ENCODE assay signal across 9 mouse cellular contexts in the genomic region with DNA sequence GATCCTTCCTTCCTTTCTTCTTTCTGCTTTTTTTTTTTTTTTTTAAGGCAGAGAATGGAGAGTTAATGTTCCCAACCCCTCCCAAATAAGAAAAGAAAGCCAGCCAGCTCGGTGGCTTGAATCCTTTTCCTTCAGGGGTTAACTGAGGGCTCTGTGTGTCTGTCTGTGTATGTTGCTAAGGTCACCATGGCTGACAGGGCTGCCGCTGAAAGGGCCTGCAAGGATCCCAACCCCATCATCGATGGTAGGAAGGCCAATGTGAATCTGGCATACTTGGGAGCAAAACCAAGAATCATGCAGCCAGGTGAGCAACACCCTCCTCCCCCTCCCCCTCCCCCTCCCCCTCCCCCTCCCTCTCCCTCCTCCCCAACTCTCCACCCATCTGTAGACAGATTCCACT. TPM values are rescaled to one million over a fixed set of nuclear protein-coding genes. Genes with fewer than 3 reads are reported as not detected.
DNase-seq lines count a peak whose midpoint lies in the region; ATAC-seq and TF ChIP-seq lines count a peak whose summit lies in the region.
"Had no signal": no experiment of that assay in that cellular context is flagged by ENCODE, and none has a peak within 500 bp of the region (broad histone marks: within the 10 kb centered on the region; RNA-seq: fewer than 3 reads in every experiment).

No protein-coding gene starts in this region.

- peak overlapping the region; percentile 97; the same call in 1 of the 2 replicates for H3K4me2 ChIP-seq in lung, embryonic 16.5 days (ENCODE audit: low read depth, low read length)
- H3K4me2 ChIP-seq in forebrain, embryonic 14.5 days (ENCODE audit: low read length), result peak overlapping the region; percentile 94
- peak overlapping the region; percentile 93; the same call in 1 of the 2 replicates for H3K4me2 ChIP-seq in intestine, embryonic 16.5 days (ENCODE audit: low read depth, low read length)
- no peak overlapping the region for H3K4me2 ChIP-seq in liver, embryonic 11.5 days

- no peak for TF ChIP-seq POLR2A in small intestine, adult 2 months (IDR thresholded peaks at IDR 0.05; ENCODE audit: low read depth, low read length)

- no peaks in the 10 kb centered on the region; the same call in 1 of the 2 replicates for H3K27me3 ChIP-seq in lung, embryonic 16.5 days (ENCODE audit: control insufficient read depth, insufficient read depth, low read depth, low read length)
- no peaks in the 10 kb centered on the region for H3K27me3 ChIP-seq in forebrain, embryonic 14.5 days (replicated peaks; ENCODE audit: control insufficient read depth, insufficient read depth, low read length)
- H3K27me3 ChIP-seq in intestine, embryonic 16.5 days (replicated peaks; ENCODE audit: control insufficient read depth, insufficient read depth, low read length), result no peaks in the 10 kb centered on the region
- H3K27me3 ChIP-seq in small intestine, adult 2 months (ENCODE audit: control insufficient read depth, insufficient read depth, low read length), result peaks cover 22% of the 10 kb centered on the region
- H3K27me3 ChIP-seq in liver, embryonic 11.5 days (replicated peaks; ENCODE audit: control insufficient read depth, insufficient read depth, low read length), result peaks cover 28% of the 10 kb centered on the region

- no peaks in the 10 kb centered on the region for H3K9me3 ChIP-seq in lung, embryonic 16.5 days (ENCODE audit: control insufficient read depth, low read length)
- H3K9me3 ChIP-seq in forebrain, embryonic 14.5 days (replicated peaks; ENCODE audit: control insufficient read depth, low read length), result no peaks in the 10 kb centered on the region
- H3K9me3 ChIP-seq in intestine, embryonic 16.5 days (ENCODE audit: control insufficient read depth, low read length), result no peaks in the 10 kb centered on the region
- no peaks in the 10 kb centered on the region for H3K9me3 ChIP-seq in liver, embryonic 11.5 days (ENCODE audit: control insufficient read depth, low read length)

- no peak for DNase-seq in lung, adult 18-20 months
- DNase-seq in forebrain, embryonic 14.5 days (ENCODE audit: low spot score), result no peak
- no peak for DNase-seq in liver, embryonic 11.5 days (ENCODE audit: low spot score)
- no peak for DNase-seq in layer of hippocampus, adult 18-20 months (ENCODE audit: low spot score in 2 of 2)
- no peak for DNase-seq in right cerebral cortex, postnatal 14 days
- DNase-seq: kidney, postnatal 36 days had no signal

- H3K9ac ChIP-seq in lung, embryonic 16.5 days (ENCODE audit: low read length), result no peak overlapping the region
- H3K9ac ChIP-seq in forebrain, embryonic 14.5 days (ENCODE audit: low read length), result peak overlapping the region; percentile 81
- peak overlapping the region; percentile 68; the same call in 1 of the 2 replicates for H3K9ac ChIP-seq in intestine, embryonic 16.5 days (ENCODE audit: low read depth, low read length)
- no peak overlapping the region for H3K9ac ChIP-seq in liver, embryonic 11.5 days (ENCODE audit: low read depth, low read length)

- no peak overlapping the region for H3K27ac ChIP-seq in lung, embryonic 16.5 days (ENCODE audit: low read length)
- no peak overlapping the region for H3K27ac ChIP-seq in forebrain, embryonic 14.5 days (ENCODE audit: low read depth, low read length)
- H3K27ac ChIP-seq in intestine, embryonic 16.5 days (ENCODE audit: low read length), result no peak overlapping the region
- no peak overlapping the region for H3K27ac ChIP-seq in small intestine, adult 2 months (ENCODE audit: insufficient read depth, low read depth, low read length)
- no peak overlapping the region for H3K27ac ChIP-seq in liver, embryonic 11.5 days (ENCODE audit: low read depth, low read length)

- ATAC-seq in lung, embryonic 16.5 days (ENCODE audit: low read depth), result no peak
- ATAC-seq in forebrain, embryonic 14.5 days, result no peak
- no peak for ATAC-seq in intestine, embryonic 16.5 days
- ATAC-seq in liver, embryonic 11.5 days (replicated peaks; ENCODE audit: low FRiP score), result no peak

- peak overlapping the region; percentile 71 for H3K4me3 ChIP-seq in lung, embryonic 16.5 days (ENCODE audit: low read length)
- peak overlapping the region; percentile 59 for H3K4me3 ChIP-seq in forebrain, embryonic 14.5 days (ENCODE audit: low read depth, low read length)
- H3K4me3 ChIP-seq in intestine, embryonic 16.5 days (ENCODE audit: low read length), result peak overlapping the region; percentile 59
- H3K4me3 ChIP-seq in small intestine, adult 2 months (ENCODE audit: low read depth, low read length), result peak overlapping the region; percentile 37; the same call in 1 of the 2 replicates
- H3K4me3 ChIP-seq in liver, embryonic 11.5 days (ENCODE audit: low read depth, low read length), result no peak overlapping the region

- no peaks in the 10 kb centered on the region for H3K4me1 ChIP-seq in lung, embryonic 16.5 days (replicated peaks; ENCODE audit: control insufficient read depth, insufficient read depth, low read length)
- no peaks in the 10 kb centered on the region for H3K4me1 ChIP-seq in forebrain, embryonic 14.5 days (ENCODE audit: control insufficient read depth, insufficient read depth, low read length)
- 0 out of 2 replicates have a peak, but pooled peaks cover 3% of the 10 kb centered on the region for H3K4me1 ChIP-seq in intestine, embryonic 16.5 days (ENCODE audit: control insufficient read depth, insufficient read depth, low read length)
- H3K4me1 ChIP-seq in small intestine, adult 2 months (ENCODE audit: control insufficient read depth, insufficient read depth, insufficient read length, low read length), result peaks cover 5% of the 10 kb centered on the region
- H3K4me1 ChIP-seq in liver, embryonic 11.5 days (replicated peaks; ENCODE audit: control insufficient read depth, insufficient read depth, low read length), result no peaks in the 10 kb centered on the region

- no peaks in the 10 kb centered on the region for H3K36me3 ChIP-seq in lung, embryonic 16.5 days (ENCODE audit: control insufficient read depth, insufficient read depth, low read length)
- H3K36me3 ChIP-seq in forebrain, embryonic 14.5 days (ENCODE audit: control insufficient read depth, insufficient read depth, low read length), result no peaks in the 10 kb centered on the region
- H3K36me3 ChIP-seq in intestine, embryonic 16.5 days (ENCODE audit: control insufficient read depth, insufficient read depth, low read length), result no peaks in the 10 kb centered on the region
- no peaks in the 10 kb centered on the region for H3K36me3 ChIP-seq in small intestine, adult 2 months (ENCODE audit: control insufficient read depth, insufficient read depth, low read length)
- H3K36me3 ChIP-seq in liver, embryonic 11.5 days (ENCODE audit: control insufficient read depth, insufficient read depth, low read length), result no peaks in the 10 kb centered on the region

- 15% methylated on average over 3 of the region's 3 CpGs for WGBS in lung, embryonic 16.5 days
- 10% methylated on average over 3 of the region's 3 CpGs for WGBS in forebrain, embryonic 14.5 days
- 10% methylated on average over 3 of the region's 3 CpGs for WGBS in intestine, embryonic 16.5 days
- WGBS in small intestine, adult 2 months, result 39% methylated on average over 3 of the region's 3 CpGs
- 29% methylated on average over 3 of the region's 3 CpGs for WGBS in liver, embryonic 11.5 days

- no peak for TF ChIP-seq CTCF in small intestine, adult 2 months (IDR thresholded peaks at IDR 0.05; ENCODE audit: extremely low read depth, insufficient read length, insufficient replicate concordance, low read depth, low read length)

RNA-seq across cellular contexts. Expression of gene Rbm24, which starts 1.9 kb away (rescaled TPM):
- 2.6 and 3.2 TPM in 2 replicates for polyA plus RNA-seq in lung, embryonic 16.5 days (2015; fragmentation: Nextera tagmentation; extraction: Ambion mirVana)
- 7.6 and 7.7 TPM in 2 replicates for polyA plus RNA-seq in forebrain, embryonic 14.5 days (2014; fragmentation: Nextera tagmentation; extraction: Ambion mirVana)
- 1.0 and 1.5 TPM in 2 replicates for polyA plus RNA-seq in intestine, embryonic 16.5 days (2015; fragmentation: Nextera tagmentation; extraction: Ambion mirVana)
- polyA plus RNA-seq in small intestine, adult 2 months (2012; rRNA removed), result 19.7 and 29.6 TPM in 2 replicates
- 0.52 and 1.1 TPM in 2 replicates for polyA plus RNA-seq in liver, embryonic 11.5 days (2014; fragmentation: Nextera tagmentation; extraction: Ambion mirVana)
- total RNA-seq in layer of hippocampus, adult 18-20 months (2021), result 10 to 100 TPM; 21.8 to 22.1 TPM

Comparison
In these comparisons a context has a peak if more than half of its experiments do, and no peak if none do; other contexts are left out.
1. H3K9ac ChIP-seq: peak in forebrain, embryonic 14.5 days (single experiment) and intestine, embryonic 16.5 days (single experiment); none in lung, embryonic 16.5 days (single experiment) and liver, embryonic 11.5 days (single experiment).